Mouse (Mus musculus): ENCODE data around the gene Grasp. TPM values are rescaled to one million over a fixed set of nuclear protein-coding genes. Genes with fewer than 3 reads are reported as not detected.

The Grasp gene
- total and polyA plus RNA-seq, 3 experiments, result 4.1 to 6.3 TPM; not detected in 1

GRCm38 (mm10) chr15:101246231-101247154 is 22.5 kb downstream of the Grasp start:
- Histone ChIP-seq H3K9me3 (replicated peaks; ENCODE audit: insufficient read depth, low read length) (no peaks in the 10 kb centered on the region), H3K9ac (ENCODE audit: control insufficient read depth, low read depth, low read length, poor library complexity, severe bottlenecking) (peak overlapping the region; percentile 75), H3K4me3 (ENCODE audit: control insufficient read depth in 1 of 2, insufficient read depth in 1 of 2, low read depth in 2 of 2, low read length in 2 of 2) (peak overlapping the region; percentile 72 to 73), H3K27ac (ENCODE audit: control insufficient read depth, low read depth, low read length) (peak overlapping the region; percentile 33; the same call in 1 of the 2 replicates), H3K4me1 (ENCODE audit: control insufficient read depth in 1 of 2, insufficient read depth in 2 of 2, low read length in 2 of 2) (peaks cover 0 to 17% of the 10 kb centered on the region in 2 experiments; a peak in 2 of 4 replicates), H3K27me3 (ENCODE audit: control insufficient read depth in 1 of 2, insufficient read depth in 2 of 2, low read length in 2 of 2) (no peaks in the 10 kb centered on the region), H3K36me3 (ENCODE audit: control insufficient read depth in 1 of 2, insufficient read depth in 2 of 2, low read length in 2 of 2) (peaks cover 0 to 10% of the 10 kb centered on the region in 2 experiments; a peak in 2 of 4 replicates), H3K79me2 (ENCODE audit: control insufficient read depth, insufficient read depth, low read length, poor library complexity) (no peaks in the 10 kb centered on the region; the same call in 1 of the 2 replicates)
- DNase-seq (ENCODE audit: low read depth, low spot score), result peak; percentile 100
- TF ChIP-seq KAT2A (conservative IDR thresholded peaks at IDR 0.05; ENCODE audit: low read depth, low read length), result no peak; the same call in 1 of the 2 replicates
- TF ChIP-seq SMC3 (IDR thresholded peaks at IDR 0.05; ENCODE audit: low read depth, low read length), result peak; percentile 17
- TF ChIP-seq MAZ (IDR thresholded peaks at IDR 0.05; ENCODE audit: low read depth, low read length), result peak; percentile 94
- TF ChIP-seq MAFK (IDR thresholded peaks at IDR 0.05; ENCODE audit: borderline replicate concordance, low read depth, low read length), result no peak
- TF ChIP-seq UBTF (IDR thresholded peaks at IDR 0.05; ENCODE audit: borderline replicate concordance, insufficient read depth, low read depth, low read length), result 0 out of 2 replicates have a peak, but pooled peaks have one; percentile 61
- TF ChIP-seq GATA1 (IDR thresholded peaks at IDR 0.05; ENCODE audit: low read depth, low read length), result no peak
- peak; percentile 44 for TF ChIP-seq RCOR1 (IDR thresholded peaks at IDR 0.05; ENCODE audit: low read depth, low read length)
- TF ChIP-seq CTCF (IDR thresholded peaks at IDR 0.05 in 2 of 3, conservative IDR thresholded peaks at IDR 0.05 in 1 of 3; ENCODE audit: control insufficient read depth in 1 of 3, insufficient read depth in 1 of 3, low read depth in 2 of 3, low read length in 3 of 3, poor library complexity in 1 of 3, severe bottlenecking in 1 of 3), result no peak; a peak in 1 of 6 replicates
- peak; percentile 81 for TF ChIP-seq HCFC1 (IDR thresholded peaks at IDR 0.05; ENCODE audit: low read depth, low read length)
- TF ChIP-seq GABPA (IDR thresholded peaks at IDR 0.05; ENCODE audit: low read depth, low read length), result peak; percentile 68; the same call in 1 of the 2 replicates
- TF ChIP-seq TCF12 (IDR thresholded peaks at IDR 0.05; ENCODE audit: low read depth, low read length), result peak; percentile 53
- peak; percentile 80 for TF ChIP-seq MXI1 (IDR thresholded peaks at IDR 0.05; ENCODE audit: low read depth, low read length)
- TF ChIP-seq CHD1 (IDR thresholded peaks at IDR 0.05; ENCODE audit: low read depth, low read length), result no peak
- peak; percentile 64 to 82; a peak in 3 of 4 replicates for TF ChIP-seq POLR2A (IDR thresholded peaks at IDR 0.05; ENCODE audit: control insufficient read depth in 1 of 2, insufficient read depth in 1 of 2, low read depth in 1 of 2, low read length in 2 of 2, poor library complexity in 1 of 2)
- peak; percentile 76 for TF ChIP-seq MAX (IDR thresholded peaks at IDR 0.05; ENCODE audit: low read length)
- 0 out of 2 replicates have a peak, but pooled peaks have one; percentile 49 for TF ChIP-seq ZKSCAN1 (IDR thresholded peaks at IDR 0.05; ENCODE audit: low read depth, low read length)
- TF ChIP-seq ZNF384 (IDR thresholded peaks at IDR 0.05; ENCODE audit: low read depth, low read length), result no peak
- TF ChIP-seq SIN3A (IDR thresholded peaks at IDR 0.05; ENCODE audit: low read length), result peak; percentile 74; the same call in 1 of the 2 replicates
- peak; percentile 65; the same call in 1 of the 2 replicates for TF ChIP-seq ELF1 (IDR thresholded peaks at IDR 0.05; ENCODE audit: low read depth, low read length)
- peak; percentile 98 for TF ChIP-seq ETS1 (IDR thresholded peaks at IDR 0.05; ENCODE audit: low read depth, low read length)
- TF ChIP-seq JUND (IDR thresholded peaks at IDR 0.05; ENCODE audit: low read depth, low read length), result no peak
- no peak for TF ChIP-seq ZC3H11A (IDR thresholded peaks at IDR 0.05; ENCODE audit: low read depth, low read length)
- no peak for TF ChIP-seq MYB (IDR thresholded peaks at IDR 0.05; ENCODE audit: low read depth, low read length)
- TF ChIP-seq TBP (IDR thresholded peaks at IDR 0.05; ENCODE audit: low read depth, low read length), result no peak; the same call in 1 of the 2 replicates
- no peak; the same call in 1 of the 2 replicates for TF ChIP-seq BHLHE40 (IDR thresholded peaks at IDR 0.05; ENCODE audit: borderline replicate concordance, low read depth, low read length)
- TF ChIP-seq USF2 (IDR thresholded peaks at IDR 0.05; ENCODE audit: borderline replicate concordance in 1 of 2, insufficient read depth in 1 of 2, low read depth in 1 of 2, low read length in 2 of 2), result no peak
- TF ChIP-seq USF1 (IDR thresholded peaks at IDR 0.05; ENCODE audit: low read depth, low read length), result peak; percentile 28; the same call in 1 of the 2 replicates
- TF ChIP-seq EP300 (IDR thresholded peaks at IDR 0.05; ENCODE audit: low read depth in 1 of 2, low read length in 2 of 2), result peak in 1 of 2 experiments; percentile 40; a peak in 2 of 4 replicates
- no peak; the same call in 1 of the 2 replicates for TF ChIP-seq MEF2A (IDR thresholded peaks at IDR 0.05; ENCODE audit: extremely low read depth, insufficient replicate concordance, low read depth, low read length, poor library complexity, severe bottlenecking)
- no peak for TF ChIP-seq RAD21 (IDR thresholded peaks at IDR 0.05; ENCODE audit: low read depth, low read length)
- peak; percentile 66 for TF ChIP-seq ZMIZ1 (IDR thresholded peaks at IDR 0.05; ENCODE audit: low read depth, low read length)
- TF ChIP-seq CHD2 (IDR thresholded peaks at IDR 0.05; ENCODE audit: low read length), result no peak
- no peak for TF ChIP-seq TAL1 (IDR thresholded peaks at IDR 0.05; ENCODE audit: low read length)
- TF ChIP-seq POLR2AphosphoS5 (IDR thresholded peaks at IDR 0.05; ENCODE audit: borderline replicate concordance, low read depth, low read length), result no peak
